Mouse (Mus musculus) left cerebral cortex, postnatal 10 days (tissue): ENCODE measurements at regions not wholly inside any gene's neighbourhood (a gene's known extent, or its start where the extent isn't known, plus 50 kb on each side); places are given as distances from the start of the nearest gene placed in this dataset.

Experiments
- DNase-seq, 2 experiments: peaks; one replicate each; pipeline ENCODE4 v3.0.0; 2021 to 2022; ENCODE audit warnings: low spot score in 2 of 2, mixed read lengths in 1 of 2; ENCODE audit errors: extremely low spot score in 1 of 2
- intact Hi-C: fragments of 180-260 bp; cut with DNase I; formaldehyde crosslinking; loops from one replicate; pipeline ENCODE4 v1.15.1; 2025

DNA sequence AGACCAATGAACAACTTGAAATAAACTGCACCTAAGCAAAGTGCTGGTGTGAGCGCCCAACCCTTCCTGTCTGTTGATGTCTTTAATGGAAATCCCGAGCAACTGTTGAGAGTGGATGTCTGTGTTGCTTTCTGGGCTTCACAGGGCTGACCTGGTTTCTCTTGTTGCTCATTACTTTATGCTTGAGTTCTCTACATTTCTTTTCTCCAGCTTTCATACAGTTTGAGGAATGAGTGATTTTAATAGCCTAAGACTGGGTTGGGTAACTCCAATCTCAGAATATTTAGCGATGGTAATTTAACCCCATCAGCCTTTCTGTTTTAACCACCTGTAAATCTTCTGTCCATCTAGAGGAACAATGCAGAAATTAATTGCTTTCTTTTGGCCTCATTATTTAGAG lies 890.2 kb upstream of the Sel1l start:
- intact Hi-C loops = no loop called here
- DNase-seq = no peak

DNA sequence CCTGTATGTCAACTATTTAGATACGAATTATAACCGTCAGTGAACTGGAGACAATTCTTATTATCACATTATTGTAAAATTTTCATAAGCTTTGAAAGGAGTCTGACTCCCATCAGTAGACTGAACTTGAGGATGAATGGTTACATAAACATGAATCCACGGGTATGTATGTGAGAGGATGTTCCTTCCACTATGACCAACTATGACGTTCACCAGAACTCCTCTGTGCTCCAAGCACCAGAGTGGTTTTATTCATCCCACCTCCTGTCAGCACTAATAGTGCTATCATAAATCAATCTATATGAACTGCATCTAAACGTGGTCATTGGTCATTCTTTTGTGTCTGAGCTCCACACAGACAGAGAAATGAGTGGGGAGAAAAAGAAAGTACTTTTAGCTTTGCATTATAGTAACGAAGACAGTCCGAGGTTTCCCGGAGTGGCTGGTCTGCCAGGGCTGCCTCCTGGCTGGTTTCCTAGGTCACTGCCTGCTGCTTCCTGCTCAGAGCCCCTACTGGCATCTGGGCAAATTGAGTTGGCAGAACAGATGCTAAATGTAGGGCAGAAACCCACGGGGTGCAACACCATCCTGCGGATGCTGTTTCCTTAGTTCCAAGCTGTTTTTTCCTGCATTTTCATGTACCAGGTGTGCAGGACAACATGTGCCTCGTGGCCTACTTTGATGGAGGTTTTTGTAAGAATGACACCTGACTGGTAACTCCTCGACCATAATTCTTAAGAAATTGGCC lies 888.8 kb upstream of the Sel1l start:
- peak; percentile 14 to 34 for DNase-seq
- intact Hi-C loops = no loop called here

DNA sequence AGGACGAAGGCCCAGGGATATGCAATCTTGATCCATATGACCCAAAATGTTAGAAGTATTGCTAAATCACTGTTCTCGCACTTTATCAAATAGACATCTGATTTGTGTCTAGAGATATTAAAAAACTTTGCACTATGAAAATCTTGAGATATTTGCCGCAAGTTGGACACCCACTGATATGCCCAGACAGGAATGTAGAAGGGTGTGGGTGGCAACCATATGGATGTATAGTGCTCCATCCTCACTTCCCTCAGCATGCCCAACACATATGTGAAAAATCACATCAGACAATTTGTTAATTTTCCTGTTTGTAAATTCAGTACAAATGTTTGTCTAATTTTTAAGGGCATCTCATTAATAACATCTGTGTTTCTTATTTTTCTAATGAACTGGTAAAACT lies 874.1 kb upstream of the Sel1l start:
- no peak for DNase-seq

DNA sequence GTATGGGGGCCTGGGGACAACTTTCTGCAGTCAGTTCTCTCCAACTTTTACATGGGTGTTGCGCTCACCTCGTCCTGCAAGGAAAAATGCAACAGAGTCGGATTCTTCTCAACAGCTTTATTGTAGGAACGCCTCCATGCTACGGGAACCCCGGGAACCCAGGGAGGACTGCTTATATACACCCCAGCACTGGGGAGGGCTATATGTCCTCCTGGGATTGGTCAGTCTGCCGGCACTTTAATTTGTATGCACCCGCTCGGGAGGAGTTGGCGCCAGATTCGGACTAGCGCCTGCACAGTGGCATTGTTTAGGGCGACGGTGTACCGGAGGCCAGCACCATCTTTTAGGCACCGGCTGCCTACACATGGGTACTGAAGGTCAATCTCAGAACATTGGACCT lies 864.5 kb upstream of the Sel1l start:
- DNase-seq = no peak
- intact Hi-C loops = no loop called here

More for the DNA sequence above, 874.1 kb upstream of the Sel1l start:
- intact Hi-C loops = no loop called here

DNA sequence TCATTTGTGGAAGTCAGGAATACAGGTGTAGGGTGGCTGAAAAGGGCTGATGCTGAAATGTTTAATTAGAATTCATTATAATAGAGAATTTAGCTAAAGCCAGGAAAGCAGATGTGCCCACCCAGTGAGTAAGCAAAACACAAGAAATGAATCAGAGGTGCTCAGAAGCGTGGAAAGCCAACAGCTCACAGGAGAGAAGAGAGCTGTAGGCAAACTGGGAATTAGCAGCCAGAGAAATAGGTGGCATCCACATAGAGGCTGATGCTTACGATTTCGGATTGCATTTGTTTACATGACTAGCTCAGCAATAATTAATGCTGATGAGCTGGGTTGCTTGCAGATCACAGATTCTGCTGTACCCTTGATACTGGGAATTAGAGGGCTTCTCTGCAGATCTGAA lies 859.5 kb upstream of the Sel1l start:
- DNase-seq = no peak
- intact Hi-C loops = no loop called here

DNA sequence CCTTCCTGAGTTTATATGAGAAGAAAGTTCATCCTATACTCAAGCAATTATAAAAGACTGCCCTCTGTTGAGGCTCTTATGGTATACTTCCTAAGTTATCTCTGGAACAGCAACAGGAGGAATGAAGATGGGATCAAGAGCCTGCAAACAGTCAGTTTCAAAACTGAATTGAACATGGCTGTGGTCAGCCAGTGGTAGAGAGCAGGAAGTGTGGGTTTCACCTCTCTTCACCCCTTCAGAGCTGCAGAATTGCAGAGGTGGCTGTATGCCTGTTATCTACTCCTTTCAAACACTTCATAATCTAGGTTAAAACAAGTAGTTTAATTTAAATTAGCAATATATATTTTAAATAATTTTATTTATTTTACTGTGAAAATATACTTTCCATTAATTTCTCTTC lies 854.8 kb upstream of the Sel1l start:
- DNase-seq = no peak
- intact Hi-C loops = no loop called here

DNA sequence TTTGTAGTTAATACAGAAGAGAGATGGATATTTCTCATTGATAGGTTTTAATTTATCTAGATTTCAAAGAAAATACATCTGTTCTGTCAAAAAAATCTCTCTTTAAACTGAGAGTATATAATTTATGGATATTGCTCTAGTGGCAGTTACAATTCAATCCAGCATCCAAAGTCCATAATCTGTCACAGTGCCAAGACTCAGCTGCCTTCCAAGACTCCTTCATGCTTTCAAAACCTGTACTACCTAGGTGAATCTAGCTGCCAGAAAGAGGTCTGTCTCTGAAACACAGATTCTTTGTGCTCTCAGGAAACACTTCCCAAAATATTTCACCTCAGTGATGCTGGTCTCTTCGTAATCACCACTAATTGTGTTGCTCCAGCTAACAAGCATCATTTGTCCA lies 844.0 kb upstream of the Sel1l start:
- intact Hi-C loops = no loop called here

DNA sequence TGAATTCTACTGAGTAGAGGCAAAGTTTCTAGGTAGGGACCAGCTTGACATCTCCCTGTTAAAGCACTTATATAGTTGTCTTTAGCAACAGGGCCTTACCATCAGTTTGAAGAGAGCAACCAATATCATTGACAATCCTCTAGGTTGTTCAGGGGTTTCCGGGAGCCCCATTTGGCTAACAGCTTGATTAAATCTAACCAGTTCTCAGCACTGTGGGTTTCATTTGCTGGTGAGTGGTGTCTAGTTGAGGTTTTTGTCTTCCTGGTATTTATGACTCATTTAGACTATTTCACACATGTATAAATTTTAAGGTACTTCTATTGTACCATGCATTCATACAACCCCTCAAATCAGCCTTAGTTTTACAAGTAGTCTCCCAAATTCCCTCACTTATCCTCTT lies 823.4 kb upstream of the Sel1l start:
- intact Hi-C loops = no loop called here
- DNase-seq = no peak

More for the DNA sequence above, 844.0 kb upstream of the Sel1l start:
- no peak for DNase-seq

DNA sequence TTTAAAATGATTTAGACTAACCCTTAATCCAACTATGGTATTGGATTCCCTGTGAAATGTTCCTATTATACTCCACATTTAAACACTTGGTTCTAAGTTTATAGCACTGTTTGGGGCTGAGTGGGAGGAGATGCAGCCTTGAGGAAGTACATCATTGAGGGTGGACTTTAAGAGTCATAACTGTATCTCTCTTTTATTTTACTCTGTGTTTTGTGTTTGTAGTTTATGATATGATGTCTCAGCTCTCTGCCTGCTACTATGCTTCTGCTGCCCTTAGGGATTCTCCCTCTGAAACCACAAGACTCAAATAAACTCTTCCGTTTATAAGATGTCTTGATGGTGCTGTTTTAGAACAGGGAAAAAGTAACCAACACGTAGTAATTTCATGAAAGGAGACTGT lies 797.7 kb upstream of the Sel1l start:
- intact Hi-C loops = no loop called here
- DNase-seq = no peak

DNA sequence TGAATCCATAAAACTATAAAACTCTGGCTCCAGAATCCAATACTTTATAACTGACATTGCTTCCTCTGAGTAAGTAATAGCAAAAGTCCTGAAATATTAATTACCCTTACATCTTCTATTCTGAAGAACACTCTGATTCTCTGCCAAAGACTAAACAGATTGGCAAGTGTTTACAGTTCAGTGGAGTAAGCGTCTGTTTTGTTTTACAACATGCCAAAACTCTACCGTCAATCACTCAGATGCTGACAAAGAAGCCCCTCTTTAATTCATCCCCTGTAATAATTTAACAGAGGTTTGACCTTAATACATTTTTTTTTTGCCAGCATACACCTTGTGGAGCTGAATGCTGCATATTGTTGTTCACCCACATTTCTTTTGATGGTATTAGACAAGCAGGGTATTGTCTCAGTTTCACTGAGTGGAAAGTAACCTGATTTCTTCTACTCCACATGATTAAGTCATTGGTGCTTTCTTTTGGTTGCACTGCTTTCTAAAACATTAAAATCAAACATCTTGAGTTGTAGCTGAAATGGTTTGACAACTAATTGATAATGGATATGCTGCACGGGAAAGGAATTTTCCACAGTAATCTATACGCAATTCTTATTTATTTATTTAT lies 796.2 kb upstream of the Sel1l start:
- intact Hi-C loops = no loop called here
- DNase-seq = peak in 1 of 2 experiments; percentile 6

DNA sequence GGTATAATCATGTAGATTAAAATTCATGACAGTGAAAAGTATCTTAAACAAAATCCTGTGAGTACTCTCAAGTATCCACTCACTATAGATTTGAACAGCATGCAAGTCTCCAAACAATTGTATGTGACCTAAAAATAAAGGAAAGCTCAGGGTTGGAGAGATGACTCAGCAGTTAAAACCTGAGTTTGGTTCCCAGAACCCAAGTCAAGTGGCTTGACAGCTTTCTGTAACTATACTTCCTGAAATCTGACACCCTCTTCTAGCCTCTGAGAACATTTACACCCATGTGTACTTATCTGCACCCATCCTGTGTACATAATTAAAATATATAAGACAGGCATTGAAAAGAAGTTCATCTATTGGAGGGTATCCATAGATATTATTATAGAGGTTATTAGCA lies 770.2 kb upstream of the Sel1l start:
- DNase-seq = no peak
- intact Hi-C loops = no loop called here

DNA sequence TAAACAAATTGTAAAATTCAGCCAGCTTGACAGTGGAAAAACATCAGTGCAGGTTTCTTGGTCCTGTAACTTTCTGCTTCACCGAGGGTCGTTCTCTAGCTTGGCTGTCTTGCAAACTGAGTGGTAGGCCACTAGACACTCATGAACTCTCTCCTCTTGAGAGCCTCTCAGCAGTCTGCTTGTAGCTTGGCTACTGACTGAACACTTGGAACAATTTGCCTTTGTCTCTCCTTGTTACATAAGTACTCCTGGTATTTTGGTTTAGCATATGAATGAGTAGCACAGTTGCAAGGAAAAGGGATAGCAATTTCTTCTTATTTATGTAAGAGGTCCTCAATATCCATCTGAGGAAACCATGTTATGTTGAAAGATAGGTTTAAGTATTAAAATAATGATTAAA lies 769.6 kb upstream of the Sel1l start:
- intact Hi-C loops = no loop called here
- no peak for DNase-seq

DNA sequence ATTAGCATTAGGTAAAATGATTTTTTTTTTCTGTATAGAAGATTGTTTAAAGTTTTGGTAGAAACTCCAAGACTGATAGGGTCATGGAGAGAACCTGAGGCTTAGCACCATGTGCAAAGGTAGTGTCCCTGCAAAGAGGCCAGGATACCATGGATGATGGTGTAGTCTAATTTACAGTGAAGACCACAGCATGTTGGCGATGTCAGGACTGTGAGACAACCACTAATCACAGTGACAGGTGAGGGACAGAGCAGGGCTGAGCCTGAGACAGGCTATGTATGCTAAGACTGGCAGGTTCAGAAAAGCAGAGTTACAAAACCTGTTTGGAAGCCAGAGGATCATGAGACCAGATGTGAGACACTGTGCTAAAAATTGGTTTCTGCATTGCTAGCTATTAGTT lies 752.7 kb upstream of the Sel1l start:
- DNase-seq = no peak
- intact Hi-C loops = no loop called here

DNA sequence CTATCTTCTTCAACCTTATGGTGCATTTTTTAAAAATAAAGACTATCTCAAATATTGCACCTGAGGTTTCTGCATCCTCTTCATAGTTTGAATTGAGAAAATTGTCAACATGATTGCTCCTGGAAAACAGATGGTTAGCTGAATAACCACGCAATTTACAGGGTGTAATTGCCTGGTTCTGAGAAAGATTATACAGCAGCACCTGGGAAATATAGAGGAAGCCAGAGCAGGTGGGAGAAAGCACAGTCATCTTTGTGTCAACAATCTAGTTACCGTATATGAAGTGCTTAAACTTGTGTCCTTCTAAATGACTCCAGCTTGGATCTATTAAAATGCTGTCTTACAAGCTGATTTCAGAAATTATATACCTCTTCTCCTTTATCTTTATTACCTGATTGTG lies 740.8 kb upstream of the Sel1l start:
- no peak for DNase-seq
- intact Hi-C loops = no loop called here

DNA sequence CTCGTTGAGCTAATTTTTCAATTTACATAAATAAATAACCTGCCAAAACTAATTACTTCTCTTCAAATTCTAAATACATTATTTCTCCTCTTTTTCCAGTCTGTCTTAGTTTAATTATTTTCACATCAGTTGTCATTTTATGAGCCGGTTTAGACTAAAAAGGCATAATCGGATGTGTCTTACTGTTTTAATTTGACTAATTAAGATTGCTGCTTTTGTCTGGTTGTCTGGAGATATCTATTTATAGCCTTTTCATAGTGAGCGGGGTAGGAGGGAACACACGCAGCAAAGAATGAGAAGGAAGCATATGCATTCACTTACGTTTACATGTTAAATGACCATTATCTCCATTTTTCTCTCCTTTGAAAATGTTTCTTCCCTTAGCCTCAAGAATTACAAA lies 740.3 kb upstream of the Sel1l start:
- intact Hi-C loops = no loop called here
- DNase-seq = no peak

DNA sequence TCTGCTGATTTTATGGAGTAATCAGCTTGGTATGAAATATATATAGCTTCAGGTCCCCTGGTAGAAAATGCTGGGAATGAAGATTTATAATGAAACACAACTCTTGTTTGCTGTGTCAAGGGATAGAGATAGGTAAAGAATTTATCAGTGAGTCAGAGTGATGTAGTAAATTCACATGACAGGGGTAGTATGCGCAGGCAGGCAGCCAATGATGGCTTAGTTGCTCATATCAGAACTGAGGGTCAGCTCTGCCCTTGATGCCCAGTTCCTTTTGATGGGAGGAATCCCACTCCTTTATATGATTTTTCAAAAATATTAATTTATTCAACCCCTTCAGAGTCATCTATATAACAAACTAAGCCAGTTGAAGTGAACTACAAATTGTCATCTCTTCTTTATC lies 729.6 kb upstream of the Sel1l start:
- intact Hi-C loops = no loop called here
- DNase-seq = no peak
